Mouse (Mus musculus) urinary bladder, postnatal 36 days (tissue): ENCODE data around the gene Nucb2.

ENCODE experiments used
- DNase-seq, 2 experiments: peaks; one replicate each; pipeline ENCODE4 v3.0.0; 2022; ENCODE audit warnings: low spot score in 2 of 2, mixed read lengths in 1 of 2

Gene Nucb2

DNA sequence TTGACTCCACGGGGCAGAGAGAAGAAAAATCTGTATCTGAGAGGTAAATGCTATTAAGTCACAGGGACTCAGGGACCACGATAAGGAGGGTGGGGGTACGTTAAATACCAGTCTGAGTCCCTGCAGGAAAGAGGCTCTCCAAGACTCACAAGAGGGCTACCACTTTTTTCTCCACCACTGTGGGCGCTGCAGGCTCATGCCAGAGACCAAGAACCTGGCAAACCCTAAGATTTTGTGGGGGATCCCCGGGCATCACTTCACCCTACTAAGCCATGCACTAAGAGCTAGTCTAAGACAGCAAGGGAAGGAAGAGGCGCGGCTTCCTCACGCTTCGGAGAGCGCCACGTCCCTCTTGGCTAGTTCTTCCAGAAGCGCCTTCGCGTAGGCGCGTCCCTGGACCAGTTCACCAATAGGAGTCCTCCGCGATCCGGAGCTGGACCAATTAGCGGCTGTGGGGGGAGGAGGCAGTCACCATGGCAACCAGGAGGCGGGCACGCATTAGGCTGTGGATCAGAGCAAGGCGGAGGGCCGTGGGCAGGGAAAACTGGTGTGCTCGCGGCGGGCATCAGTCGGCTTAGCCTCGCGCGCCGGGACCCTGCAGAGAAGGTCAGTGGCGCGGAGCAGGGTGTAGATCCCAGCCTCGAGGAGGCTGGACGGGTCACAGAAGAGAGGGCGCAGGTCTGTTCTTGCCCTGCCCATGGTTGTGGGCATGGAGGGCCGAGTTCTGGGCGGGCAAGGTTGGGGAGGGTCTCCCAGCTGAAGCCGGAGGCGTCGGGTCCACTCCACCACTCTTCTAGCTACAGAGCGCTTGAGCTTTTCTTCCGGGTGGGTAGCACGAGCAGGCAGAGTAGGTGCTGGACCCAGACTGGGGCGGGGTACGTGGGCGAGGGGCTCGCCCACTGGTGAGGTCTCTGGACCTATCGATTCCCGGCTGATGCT, at the start of gene Nucb2:
Gene Nucb2 (plus strand): TSS at position 491 of the 939 bp plus-strand sequence.
- peak; percentile 98 to 99 for DNase-seq

DNA sequence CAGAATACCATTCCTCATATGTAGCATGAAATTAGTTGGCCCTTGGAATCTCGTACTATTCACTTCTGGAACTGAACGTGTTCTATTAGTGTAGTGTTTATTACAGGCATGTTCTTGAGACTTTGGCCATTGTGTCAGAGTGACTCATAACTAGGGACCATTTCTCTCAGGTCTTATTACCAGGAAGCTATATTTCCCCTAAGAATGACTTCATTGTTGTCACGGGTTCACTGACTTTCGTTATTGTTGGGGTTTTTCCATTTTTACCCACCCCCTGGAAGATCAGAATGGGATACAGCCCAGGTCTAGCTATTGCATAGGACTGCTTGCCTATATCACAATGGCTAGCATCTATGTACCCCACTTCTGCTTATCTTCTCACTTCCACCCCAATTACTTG, 47.2 kb upstream of the Nucb2 start:
- no peak for DNase-seq

DNA sequence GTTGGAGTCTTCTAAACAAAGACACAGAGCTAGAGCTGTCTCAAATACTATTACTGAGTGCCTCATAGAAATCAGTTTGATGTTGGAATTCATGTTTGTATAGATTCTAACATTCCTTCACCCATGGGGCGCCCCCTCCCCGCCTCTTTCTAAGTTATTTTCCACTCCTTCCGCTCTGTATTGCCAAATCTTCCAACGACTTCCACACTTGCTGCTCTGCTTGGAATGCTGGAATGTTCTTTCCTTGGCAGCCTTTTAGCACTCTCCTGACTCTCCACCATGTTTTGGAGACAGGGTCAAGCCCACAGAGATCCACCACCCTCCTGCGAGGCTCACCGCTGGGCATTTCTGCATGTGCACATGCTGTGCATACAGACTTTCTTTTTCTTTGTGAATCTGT, 46.8 kb upstream of the Nucb2 start:
- DNase-seq: no peak

DNA sequence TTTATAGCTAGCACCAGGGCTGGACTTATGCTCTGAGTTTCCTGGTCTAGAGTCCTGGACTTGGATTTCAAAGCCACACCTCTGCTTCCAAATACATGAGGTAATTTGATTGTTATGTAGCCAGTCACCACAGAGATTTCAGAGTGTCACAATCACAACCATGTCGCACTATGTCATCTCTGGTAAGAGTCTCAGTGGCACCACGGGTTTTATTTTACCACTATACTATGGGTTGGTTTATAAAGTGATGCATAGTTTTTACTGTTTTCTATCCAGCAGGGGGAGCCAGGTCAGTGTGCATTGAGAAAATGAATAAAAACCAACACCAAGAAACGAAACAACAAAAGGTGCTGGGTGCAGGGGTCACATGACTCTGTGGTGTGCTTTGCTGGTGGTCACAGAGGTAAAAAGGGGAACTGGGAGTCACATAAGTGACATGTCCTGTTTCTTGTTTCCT, 45.2 kb upstream of the Nucb2 start:
- no peak for DNase-seq

DNA sequence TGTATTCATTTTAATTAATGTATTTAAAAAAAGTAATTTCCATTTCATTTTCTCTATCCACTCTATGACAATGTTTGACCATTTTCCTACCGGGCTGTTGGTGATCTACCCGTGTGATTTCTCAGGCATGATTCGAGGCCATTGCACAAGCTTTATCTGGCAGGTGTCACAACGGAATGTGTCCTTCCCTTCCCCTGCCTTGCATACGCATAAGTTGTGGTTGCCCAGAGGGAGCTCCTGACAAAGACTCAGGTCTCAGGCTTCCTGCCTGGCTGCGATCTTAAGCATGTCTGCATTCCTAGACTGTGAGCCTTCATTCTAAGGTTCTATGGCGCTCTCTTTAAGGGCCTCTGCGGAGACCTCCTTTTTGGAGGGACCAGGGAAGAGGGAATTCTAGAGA, 42.1 kb upstream of the Nucb2 start:
- no peak for DNase-seq

DNA sequence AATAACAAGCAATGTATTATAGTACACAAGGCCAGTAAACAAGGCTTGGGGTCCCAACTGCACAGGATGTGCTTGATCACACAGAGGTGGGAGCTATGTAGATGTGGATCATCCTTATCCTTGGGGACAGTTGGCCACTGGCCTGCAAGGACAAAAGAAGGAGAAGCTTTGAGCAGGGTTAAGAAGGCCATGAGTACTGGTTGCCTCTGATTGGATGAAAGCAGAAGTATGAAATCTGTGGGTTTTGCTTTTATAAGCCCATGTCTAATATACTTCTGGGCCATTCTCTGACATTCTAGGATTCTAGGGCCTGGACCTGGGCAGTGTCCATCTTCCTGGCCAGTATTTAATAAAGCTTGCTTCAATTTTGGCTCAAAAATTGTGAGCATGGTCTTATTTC, 28.3 kb upstream of the Nucb2 start:
- DNase-seq: no peak

DNA sequence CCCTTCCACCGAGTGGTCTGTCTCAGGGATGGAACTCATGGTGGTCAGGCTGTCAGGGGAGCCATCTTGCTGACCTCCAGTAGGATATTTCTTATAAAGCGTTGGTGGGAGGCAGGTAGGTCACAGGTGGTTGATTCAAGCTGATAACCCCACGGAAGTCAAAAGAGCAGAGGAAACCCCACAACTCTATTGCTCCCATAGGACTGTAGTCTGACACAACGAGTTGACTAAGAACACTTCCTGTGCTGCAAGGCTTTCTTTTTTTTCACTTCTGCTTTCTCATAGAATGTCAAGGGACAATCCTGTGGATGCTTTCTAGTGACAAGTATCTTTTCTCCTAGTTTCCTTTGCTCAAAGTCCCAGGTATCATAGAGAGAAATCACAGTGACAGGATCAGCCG, 27.9 kb upstream of the Nucb2 start:
- DNase-seq: no peak

DNA sequence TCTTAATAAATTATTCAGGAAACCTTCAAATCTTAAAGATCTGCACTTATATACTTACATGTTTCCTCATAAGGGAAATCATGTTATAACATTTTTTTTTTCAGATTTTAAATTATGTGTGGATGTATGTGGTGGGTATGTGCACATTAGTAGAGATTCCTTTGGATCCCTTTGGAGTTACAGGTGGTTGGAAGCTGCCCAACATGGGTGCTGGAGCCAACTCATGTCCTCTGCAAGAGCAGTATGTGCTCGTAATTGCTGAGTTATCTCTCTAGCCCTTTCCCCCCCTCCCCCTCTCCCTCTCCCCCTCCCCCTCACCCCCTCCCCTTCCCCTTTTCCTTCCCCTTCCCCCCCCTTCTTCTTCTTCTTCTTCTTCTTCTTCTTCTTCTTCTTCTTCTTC, 21.1 kb upstream of the Nucb2 start:
- DNase-seq: no peak

DNA sequence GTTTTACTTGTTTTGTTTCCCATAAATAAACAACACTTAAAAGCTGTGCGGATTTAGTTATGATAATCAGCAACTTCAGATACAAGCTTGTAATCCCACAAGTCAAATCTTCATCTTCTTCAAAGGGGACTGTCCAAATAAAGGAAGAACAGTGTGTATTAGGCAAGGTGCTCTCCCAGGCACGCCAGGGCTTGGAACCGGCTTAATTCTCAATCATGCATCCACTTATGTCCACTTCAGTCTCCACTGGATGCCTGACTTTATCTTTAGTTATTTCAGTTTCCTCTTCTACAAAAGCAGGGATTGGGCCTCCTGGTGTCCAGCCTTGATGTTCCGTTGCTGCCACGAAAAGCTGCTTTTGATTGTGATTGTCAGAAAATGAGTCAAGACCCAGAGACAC, 20.4 kb upstream of the Nucb2 start:
- no peak for DNase-seq

DNA sequence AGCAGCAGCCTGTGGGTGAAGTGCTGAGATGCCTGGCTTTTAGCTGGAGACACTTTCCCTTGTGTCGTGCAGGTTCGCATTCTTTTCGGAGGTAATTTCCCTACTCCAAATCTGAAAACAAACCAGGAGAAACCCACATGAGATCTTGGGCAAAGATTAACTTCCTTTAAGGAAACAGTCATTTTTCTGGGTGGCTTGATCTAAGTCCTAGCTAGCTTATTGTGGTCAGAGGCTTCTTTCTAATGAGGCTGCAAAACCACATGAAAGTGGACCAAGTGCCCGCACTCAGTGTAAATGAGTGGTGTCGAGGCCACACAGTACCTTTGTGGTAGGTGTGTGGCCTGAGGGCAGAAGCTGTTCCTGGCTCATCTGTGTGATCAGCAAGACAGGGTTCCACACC, 20.0 kb upstream of the Nucb2 start:
- DNase-seq: no peak

DNA sequence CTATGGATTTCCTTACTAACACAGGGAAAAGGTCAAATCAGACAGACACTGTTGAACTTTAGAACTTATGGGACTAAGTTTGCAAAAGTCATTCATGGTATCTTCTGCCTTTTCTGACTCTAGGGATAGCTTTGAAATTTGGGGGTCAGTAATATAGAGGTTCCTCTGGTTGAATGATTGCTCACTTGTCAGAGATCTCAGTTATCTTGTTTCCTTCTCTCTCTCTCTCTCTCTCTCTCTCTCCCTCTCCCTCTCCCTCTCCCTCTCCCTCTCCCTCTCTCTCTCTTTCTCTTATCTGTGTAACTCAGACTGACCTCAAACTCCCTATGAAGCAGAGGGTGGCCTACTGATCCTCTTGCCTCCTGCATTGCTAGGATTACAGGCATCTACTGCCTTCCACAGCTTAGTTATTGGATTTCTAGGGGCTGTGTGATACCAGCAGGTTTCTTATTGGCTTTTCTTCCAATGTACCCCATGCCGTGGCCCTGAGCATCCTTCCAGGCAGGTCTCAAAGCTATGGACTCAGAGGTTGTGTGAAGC, 19.0 kb upstream of the Nucb2 start:
- DNase-seq: no peak

DNA sequence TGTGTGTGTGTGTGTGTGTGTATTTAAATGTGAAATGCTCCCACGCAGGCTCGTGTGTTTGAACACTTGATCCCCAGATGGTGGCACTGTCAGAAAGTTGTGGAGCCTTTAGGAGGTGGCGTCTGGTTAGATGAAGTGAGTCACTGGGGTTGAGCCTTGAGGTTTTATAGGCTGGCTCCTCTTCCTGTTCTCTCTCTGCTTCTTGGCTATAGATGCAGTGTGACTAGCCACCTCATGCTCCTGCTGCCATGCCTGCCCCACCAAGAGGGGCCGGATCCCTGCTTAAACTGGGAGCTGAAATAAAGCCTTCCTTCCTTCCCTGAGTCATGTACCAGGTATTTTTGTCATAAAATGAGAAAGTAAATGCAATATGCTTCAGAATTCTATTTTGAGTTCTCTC, 13.1 kb upstream of the Nucb2 start:
- no peak for DNase-seq

DNA sequence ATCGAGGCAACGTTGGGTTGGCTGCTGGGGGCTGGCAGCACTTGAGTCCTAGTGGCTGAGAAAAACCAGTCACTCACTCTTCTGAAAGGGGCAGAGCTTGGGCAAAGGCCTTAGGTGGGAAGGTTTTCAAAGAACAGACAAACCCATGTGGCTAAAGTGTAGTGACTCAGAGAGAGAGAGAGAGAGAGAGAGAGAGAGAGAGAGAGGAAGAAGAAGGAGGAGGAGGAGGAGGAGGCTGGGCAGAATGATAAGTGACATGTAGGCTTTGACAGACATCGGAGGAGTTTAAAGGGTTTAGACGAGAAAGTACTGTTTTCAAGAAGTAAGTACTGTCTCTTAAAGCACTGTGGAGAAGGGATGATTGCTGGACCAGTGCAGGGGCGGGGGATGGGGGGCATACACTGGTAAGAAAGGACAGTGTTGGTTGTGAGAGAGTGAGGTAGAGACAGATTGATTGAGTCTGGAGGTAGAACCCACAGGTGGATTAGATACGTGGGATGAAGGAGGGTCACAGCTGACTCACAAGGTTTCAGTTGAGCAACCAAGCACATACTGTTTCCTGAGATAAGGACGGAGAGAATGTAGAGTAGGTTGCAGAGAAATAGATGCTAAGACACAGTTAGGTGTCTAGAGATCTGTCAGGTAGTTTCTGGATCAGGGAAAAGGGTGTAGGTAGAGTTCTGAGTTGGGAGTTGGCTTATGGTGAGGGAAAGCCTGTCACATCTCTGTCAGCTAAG, 10.7 kb upstream of the Nucb2 start:
- DNase-seq: no peak

DNA sequence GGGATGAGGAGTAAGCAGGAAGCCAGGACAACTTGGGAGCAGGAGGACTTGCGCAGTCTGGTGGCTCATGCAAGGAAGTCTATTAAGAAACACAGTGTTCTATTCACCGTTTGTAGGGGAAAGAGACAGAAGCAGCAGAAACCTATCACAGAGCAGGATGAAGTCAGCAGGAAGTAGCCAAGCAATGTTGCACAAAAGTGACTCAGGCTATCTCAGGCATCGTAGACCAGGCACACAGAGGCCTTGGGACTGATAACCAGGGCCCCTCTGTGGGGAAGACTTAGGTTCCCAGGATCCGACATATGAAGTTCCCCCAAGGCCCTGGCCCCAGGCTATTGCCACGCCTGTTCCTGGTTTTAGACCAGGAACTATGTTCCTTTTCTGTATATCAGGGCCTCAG, 9.6 kb upstream of the Nucb2 start:
- no peak for DNase-seq

DNA sequence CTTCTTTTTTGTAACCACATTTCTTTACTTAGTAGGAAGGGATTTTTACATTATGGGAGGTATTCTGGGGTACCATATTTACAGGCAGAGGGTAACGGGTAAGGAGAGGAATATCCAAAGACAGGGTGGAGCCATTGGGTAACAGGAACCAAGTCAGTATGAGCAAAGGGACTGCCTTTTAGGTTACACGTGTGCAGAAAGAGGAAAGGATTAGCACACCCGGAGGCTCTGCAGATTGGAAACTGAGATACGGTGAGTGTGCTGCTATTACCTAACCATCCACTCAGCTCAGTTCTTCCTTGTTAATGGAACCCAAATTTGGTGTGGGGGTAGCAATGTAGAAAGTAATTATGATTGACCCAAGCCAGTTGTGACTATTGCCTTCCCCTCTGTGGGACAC, 7.4 kb upstream of the Nucb2 start:
- no peak for DNase-seq

DNA sequence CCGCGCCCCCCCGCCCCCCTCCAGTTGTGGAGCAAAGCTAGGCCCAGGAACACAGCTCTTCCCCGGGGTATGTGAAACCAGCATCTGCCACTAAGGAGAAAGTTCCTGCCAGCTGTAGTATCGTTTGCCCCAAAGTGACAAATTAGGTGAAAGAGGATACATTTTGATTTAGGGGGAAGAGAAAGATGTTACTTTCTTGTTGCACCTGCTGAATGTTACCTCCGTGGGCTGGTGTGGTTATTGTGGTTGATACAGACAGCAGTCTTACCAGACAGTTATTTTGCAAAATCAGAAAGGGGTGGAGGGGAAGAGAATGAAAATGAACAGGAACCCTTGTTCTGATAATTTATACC, 625 bp downstream of the Nucb2 start:
- DNase-seq: no peak

DNA sequence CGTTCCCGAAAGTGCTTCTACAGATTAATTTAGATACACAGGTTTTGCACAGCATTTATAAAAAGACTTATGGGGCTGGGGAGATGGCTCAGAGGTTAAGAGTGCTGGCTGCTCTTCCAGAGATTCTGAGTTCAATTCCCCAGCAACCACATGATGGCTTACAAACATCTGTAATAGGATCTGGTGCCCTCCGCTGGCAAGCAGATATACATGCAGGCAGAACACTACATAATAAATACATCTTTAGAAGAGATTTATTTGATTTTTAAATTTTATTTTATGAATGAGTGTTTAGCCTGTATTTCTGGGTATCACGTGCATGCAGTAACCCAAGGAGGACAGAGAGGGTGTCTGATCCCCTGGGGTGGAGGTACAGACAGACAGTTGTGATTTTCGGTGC, 9.9 kb downstream of the Nucb2 start:
- no peak for DNase-seq

DNA sequence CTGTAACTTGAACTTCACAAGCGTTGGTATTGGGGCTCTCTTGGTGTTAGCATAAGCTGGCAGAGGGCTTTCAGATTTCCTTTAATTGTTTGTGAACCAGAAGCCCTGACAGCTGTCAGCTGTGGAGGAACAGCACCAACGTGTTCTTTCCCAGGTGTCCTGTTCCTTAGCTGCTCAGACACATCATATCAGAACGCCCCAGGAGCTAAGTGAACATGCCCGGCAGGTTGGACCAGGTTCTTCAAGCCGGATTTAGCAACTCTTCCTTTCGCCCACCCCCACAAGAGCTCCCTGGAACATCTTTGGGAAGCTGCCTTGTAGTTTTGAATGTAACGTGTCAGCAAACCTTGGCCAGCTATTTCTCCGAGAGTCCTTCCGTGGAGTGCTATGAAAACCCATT, 10.4 kb downstream of the Nucb2 start:
- DNase-seq: no peak

DNA sequence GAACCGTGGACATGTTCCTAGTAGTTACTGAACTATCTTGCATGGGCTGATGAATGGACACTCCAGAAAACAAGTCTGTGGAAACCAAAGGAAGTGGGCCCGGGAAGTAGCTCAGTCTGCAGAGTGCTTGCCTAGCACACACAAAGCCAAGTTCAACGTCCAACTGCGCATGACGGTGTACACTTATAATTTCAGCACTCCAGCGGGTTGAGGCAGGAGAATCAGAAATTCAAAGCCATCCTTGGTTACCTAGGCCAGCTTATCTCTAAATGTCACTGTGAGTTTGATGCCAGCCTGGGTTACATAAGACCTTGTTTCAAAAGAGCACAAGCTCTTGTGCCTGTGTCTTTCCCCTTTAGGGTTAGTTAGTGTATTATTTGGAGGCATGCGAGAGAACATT, 10.9 kb downstream of the Nucb2 start:
- DNase-seq: no peak

DNA sequence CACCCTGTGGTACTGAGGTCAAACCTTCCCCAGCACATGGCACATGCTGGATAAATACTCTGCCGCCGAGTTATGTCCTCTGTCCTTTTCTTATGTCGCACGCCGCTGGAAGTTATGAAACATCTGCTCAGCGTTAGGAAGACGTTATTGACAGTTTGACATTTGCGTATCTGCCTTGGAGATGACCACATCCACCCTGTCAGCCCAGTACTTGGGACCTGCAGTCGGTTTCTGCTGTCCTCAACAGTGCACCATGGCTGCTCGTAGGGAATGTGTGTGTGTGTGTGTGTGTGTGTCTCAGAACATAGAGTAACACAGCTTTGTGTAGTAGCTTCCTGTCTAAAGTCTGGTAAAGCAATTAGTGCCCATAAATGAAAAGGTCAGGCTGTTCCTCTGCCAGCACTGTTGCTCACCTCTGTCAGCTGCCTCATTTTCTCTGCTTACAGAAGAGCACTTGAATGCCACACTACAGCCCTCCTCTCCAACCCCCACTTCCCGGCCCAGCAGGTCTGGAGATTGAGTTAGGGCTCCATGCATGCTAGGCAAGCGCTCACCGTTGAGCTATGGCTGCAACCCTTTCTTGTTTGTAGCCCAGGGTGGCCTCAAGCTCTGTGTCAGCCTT, 11.5 kb downstream of the Nucb2 start:
- DNase-seq: no peak

DNA sequence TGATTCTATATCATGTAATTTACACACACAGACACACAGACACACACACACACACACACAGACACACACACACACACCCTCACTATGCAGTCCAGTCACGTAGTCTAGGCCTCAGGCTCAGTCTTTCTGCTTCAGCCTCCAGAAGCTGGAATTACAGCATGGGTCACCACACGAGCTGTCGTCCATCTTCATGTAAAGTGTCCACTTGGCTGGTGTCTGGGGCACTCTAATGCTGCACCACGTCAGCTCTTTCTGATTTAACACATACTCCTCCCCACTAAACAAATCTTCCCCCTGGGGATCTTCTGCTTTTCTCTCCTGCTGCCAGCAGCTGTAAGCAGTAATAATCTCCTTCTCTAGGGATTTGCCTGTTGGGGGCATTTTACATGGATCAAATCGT, 13.1 kb downstream of the Nucb2 start:
- no peak for DNase-seq

DNA sequence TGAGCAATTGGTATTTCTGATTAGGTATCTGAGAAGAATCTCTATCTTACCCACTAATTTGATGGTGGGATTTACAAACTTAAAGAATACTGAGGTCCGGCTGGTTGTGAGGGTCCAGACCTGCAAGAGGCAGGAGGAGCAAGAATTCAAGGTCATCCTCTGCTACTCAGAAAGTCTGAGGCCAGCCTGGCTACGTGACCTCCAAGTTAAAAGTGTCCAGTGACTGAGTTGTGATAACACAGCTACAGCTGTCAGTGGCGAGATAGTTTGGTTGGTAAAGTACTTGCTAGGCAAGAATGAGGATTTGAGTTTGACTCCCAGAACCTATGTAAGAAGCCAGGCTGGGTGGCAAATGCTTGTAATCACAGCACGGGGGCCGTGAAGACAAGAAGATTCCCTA, 14.0 kb downstream of the Nucb2 start:
- no peak for DNase-seq
